Mouse (Mus musculus) activated CD4-positive, CD25-positive, alpha-beta regulatory T cell, adult 9 weeks (primary cell): Measurements from ENCODE around the gene Gpr149. TPM values are rescaled to one million over a fixed set of nuclear protein-coding genes. Genes with fewer than 3 reads are reported as not detected.

Experiments used
- polyA plus RNA-seq: library from polyadenylated mRNA; unstranded; fragments of 100-300 nt; shearing (Covaris generic); gene quantifications from one replicate; pipeline ENCODE4 v1.2.1, GENCODE M21; 2017

Gene Gpr149
- polyA plus RNA-seq, result not detected

DNA sequence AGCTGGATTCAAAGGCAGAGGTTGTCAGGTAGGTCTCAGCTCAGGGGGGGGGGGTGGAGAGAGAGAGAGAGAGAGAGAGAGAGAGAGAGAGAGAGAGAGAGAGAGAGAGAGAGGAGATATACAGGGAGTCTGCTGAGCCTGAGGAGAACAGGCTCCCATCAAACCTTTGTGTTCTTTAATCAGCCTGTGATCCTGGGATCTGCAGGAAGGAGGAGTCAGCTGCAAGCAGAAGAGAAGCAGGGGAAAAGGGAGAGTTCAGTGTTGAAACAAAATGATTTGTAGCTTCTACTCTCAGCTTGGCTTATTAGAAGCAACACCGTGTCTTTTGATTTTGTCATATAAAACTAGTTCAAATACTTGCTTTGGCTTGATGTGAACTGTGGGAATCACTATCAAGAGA, at the start of gene Gpr149:
TSS of gene Gpr149 (minus strand) at position 168 of the 400 bp plus-strand sequence.

DNA sequence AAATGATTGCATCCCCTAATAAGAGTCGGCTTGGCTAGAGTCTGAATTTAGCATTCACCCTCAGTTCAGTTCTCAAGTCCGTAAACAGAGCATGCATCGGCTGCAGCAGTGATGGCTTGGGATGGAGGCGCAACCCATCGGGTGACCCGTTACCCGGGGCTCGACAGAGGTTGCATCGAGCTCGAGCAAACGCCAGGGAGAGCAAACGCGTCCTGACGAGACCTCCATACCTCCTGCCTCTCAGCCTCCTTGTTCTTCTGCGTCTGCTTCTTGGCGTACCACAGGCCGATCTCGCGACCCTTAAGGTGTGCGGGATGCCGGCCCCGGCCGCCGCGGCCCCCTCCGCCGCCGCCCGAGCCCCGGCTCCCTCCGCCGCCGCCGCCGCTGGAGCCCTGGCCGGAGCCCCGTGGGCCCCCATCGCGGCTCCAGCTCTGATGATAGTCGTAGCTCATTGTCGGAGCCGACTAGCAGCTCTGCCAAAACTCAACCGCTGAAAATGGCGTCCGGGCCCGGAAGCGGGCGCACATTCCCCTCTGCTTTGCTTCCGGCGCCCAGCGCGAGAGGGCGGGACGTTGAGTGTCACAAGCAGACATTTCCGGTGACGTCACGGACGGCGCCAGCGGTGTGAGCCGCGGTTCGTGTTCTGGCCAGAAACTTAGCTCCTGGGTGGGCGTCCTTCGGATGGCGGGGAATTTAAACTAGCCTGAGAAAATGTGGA, 98.3 kb downstream of the Gpr149 start, which contains the start of gene Dhx36:
TSS of gene Dhx36 (minus strand) at position 517 of the 718 bp plus-strand sequence.

Other genes starting within 250 kb of the Gpr149 start
- gene Dhx36, start 98.1 kb downstream of the Gpr149 start, polyA plus RNA-seq, result 9.8 TPM